Mouse (Mus musculus): ENCODE data around the gene Vmn1r104.
"Not testable (repeated sequence)": the region's sequence is repeated elsewhere in the genome, so short reads cannot be mapped to it uniquely, and the experiment has no call there.

GRCm38 (mm10) chr7:20533537-20533936 is at the start of gene Vmn1r104:
- TF ChIP-seq CTCF (conservative IDR thresholded peaks at IDR 0.05; ENCODE audit: low read length); POU5F1 (IDR thresholded peaks at IDR 0.05; ENCODE audit: borderline replicate concordance, low read length): not testable (repeated sequence)
